Mouse (Mus musculus): ENCODE data around the gene Pcnx2.

DNA sequence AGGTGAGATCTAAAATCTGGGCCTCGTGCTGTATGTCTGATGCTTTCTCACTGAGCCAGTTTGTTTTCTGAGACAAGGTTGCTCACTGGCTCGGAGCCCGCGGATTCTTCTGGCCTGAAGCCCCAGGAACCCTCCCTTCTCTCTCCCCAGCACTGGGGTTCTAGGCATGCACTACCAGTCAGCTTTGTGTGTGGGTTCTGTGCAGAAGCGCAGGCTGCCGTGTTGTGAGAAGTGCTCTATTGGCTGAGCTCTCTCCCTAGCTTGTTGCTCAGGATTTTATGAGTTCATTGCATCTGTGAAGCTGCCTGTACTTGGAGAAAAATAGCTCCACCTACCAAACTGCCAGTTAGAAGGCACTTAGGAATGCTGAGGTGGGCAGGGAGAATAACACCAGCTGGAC, 89.3 kb downstream of the Pcnx2 start:
- TF ChIP-seq FLI1 (IDR thresholded peaks at IDR 0.05; ENCODE audit: low read length) (no peak), GATA1 (IDR thresholded peaks at IDR 0.05; ENCODE audit: borderline replicate concordance, low read length) (no peak)
